Mouse (Mus musculus): ENCODE results near the gene Csnk1e.
A peak's percentile ranks its signal among the peaks of the same experiment; 100 is the strongest.

Csnk1e gene

GRCm38 (mm10) chr15:79392527-79392926 lies 62.8 kb downstream of the Csnk1e start:
- DNase-seq, result no peak

GRCm38 (mm10) chr15:79391447-79392093 lies 63.8 kb downstream of the Csnk1e start:
- peak; percentile 48 for DNase-seq

GRCm38 (mm10) chr15:79390434-79390833 lies 64.9 kb downstream of the Csnk1e start:
- no peak for DNase-seq

- DNase-seq, result no peak
Measured at GRCm38 (mm10) chr15:79388171-79388570, 67.2 kb downstream of the Csnk1e start.

GRCm38 (mm10) chr15:79387611-79388010 lies 67.8 kb downstream of the Csnk1e start:
- no peak for DNase-seq

GRCm38 (mm10) chr15:79387081-79387480 lies 68.3 kb downstream of the Csnk1e start:
- no peak for DNase-seq

GRCm38 (mm10) chr15:79381644-79382043 lies 73.7 kb downstream of the Csnk1e start:
- no peak for DNase-seq

- DNase-seq, result peak; percentile 79
Measured at GRCm38 (mm10) chr15:79380468-79381444, 74.6 kb downstream of the Csnk1e start.

GRCm38 (mm10) chr15:79379658-79380057 lies 75.7 kb downstream of the Csnk1e start:
- no peak for DNase-seq

- DNase-seq, result no peak
Measured at GRCm38 (mm10) chr15:79378608-79379007, 76.8 kb downstream of the Csnk1e start.

GRCm38 (mm10) chr15:79377681-79378080 lies 77.7 kb downstream of the Csnk1e start:
- DNase-seq, result peak; percentile 55

GRCm38 (mm10) chr15:79374760-79375159 lies 80.6 kb downstream of the Csnk1e start:
- no peak for DNase-seq

- DNase-seq, result no peak
Measured at GRCm38 (mm10) chr15:79370281-79370843, 85.0 kb downstream of the Csnk1e start.

GRCm38 (mm10) chr15:79369452-79370280 lies 85.7 kb downstream of the Csnk1e start:
- no peak for DNase-seq

GRCm38 (mm10) chr15:79368861-79369440 lies 86.4 kb downstream of the Csnk1e start:
- DNase-seq, result no peak

- no peak for DNase-seq
Measured at GRCm38 (mm10) chr15:79368313-79368811, 87.0 kb downstream of the Csnk1e start.
